Mouse (Mus musculus) megakaryocyte, embryonic 14.5 days (primary cell): ENCODE data around the gene Igfbp7. TPM values are rescaled to one million over a fixed set of nuclear protein-coding genes. Genes with fewer than 3 reads are reported as not detected.
A peak's percentile ranks its signal among the peaks of the same experiment; 100 is the strongest.

Source experiments
- H3K27me3 ChIP-seq: replicated peaks from 2 replicates; pipeline ENCODE3; 2012; ENCODE audit warnings: inconsistent platforms
- H3K36me3 ChIP-seq: replicated peaks from 2 replicates; pipeline ENCODE3; 2012; ENCODE audit warnings: low read length, inconsistent platforms, mixed read lengths
- H3K4me1 ChIP-seq: 2 replicates; pipeline ENCODE4 v1.6.1; 2012; ENCODE audit warnings: inconsistent platforms
- H3K4me3 ChIP-seq: replicated peaks from 2 replicates; pipeline ENCODE3; 2012; ENCODE audit warnings: moderate library complexity, mild to moderate bottlenecking, inconsistent platforms
- H3K9me3 ChIP-seq: 2 replicates; pipeline ENCODE4 v1.6.1; 2012; ENCODE audit warnings: inconsistent platforms
- FLI1 ChIP-seq: IDR thresholded peaks from 2 replicates; pipeline ENCODE4 v1.6.1; 2012; ENCODE audit warnings: low read length, inconsistent platforms, mixed read lengths
- GATA1 ChIP-seq: IDR thresholded peaks from 3 replicates; pipeline ENCODE4 v1.6.1; 2012; ENCODE audit warnings: mixed read lengths, low read length, inconsistent platforms, borderline replicate concordance
- polyA plus RNA-seq: library from polyadenylated mRNA; stranded (reverse); fragments of >175 nt; gene quantifications from 2 replicates; pipeline ENCODE4 v1.2.3, GENCODE M21; 2012; ENCODE audit warnings: low replicate concordance; ENCODE audit not compliant: insufficient read depth

Igfbp7 gene
- polyA plus RNA-seq, result 2.6 and 4.0 TPM in 2 replicates

GRCm38 (mm10) chr5:77407341-77408298 is at the start of gene Igfbp7:
Gene Igfbp7, minus strand, starts transcription at chr5:77408041.
- H3K9me3 ChIP-seq, result no peaks in the 10 kb centered on the region

GRCm38 (mm10) chr5:77452103-77452502 is 44.3 kb upstream of the Igfbp7 start:
- Histone ChIP-seq H3K9me3 (no peaks in the 10 kb centered on the region), H3K27me3 (peaks cover 2% of the 10 kb centered on the region), H3K4me1 (no peaks in the 10 kb centered on the region), H3K36me3 (no peaks in the 10 kb centered on the region), H3K4me3 (no peak overlapping the region)
- no peak for TF ChIP-seq FLI1
- no peak for TF ChIP-seq GATA1

More at GRCm38 (mm10) chr5:77407341-77408298, at the start of gene Igfbp7:
- peaks cover 44% of the 10 kb centered on the region for H3K27me3 ChIP-seq
- no peaks in the 10 kb centered on the region for H3K36me3 ChIP-seq
- H3K4me3 ChIP-seq, result peak within 1 kb of the TSS; percentile 92
- no peak for TF ChIP-seq GATA1
- TF ChIP-seq FLI1, result no peak
- H3K4me1 ChIP-seq, result peaks cover 14% of the 10 kb centered on the region

- no peaks in the 10 kb centered on the region for H3K4me1 ChIP-seq
- H3K4me3 ChIP-seq, result no peak overlapping the region
- H3K27me3 ChIP-seq, result peaks cover 2% of the 10 kb centered on the region
- H3K9me3 ChIP-seq, result no peaks in the 10 kb centered on the region
- TF ChIP-seq GATA1 (no peak), FLI1 (no peak)
- no peaks in the 10 kb centered on the region for H3K36me3 ChIP-seq
Measured at GRCm38 (mm10) chr5:77449531-77449930, 41.7 kb upstream of the Igfbp7 start.

GRCm38 (mm10) chr5:77445431-77445830 is 37.6 kb upstream of the Igfbp7 start:
- H3K4me1 ChIP-seq, result no peaks in the 10 kb centered on the region
- TF ChIP-seq GATA1 (no peak), FLI1 (no peak)
- no peaks in the 10 kb centered on the region for H3K36me3 ChIP-seq
- H3K9me3 ChIP-seq, result no peaks in the 10 kb centered on the region
- H3K4me3 ChIP-seq, result no peak overlapping the region
- peaks cover 3% of the 10 kb centered on the region for H3K27me3 ChIP-seq

- TF ChIP-seq FLI1 (no peak), GATA1 (no peak)
- H3K4me1 ChIP-seq, result no peaks in the 10 kb centered on the region
Measured at GRCm38 (mm10) chr5:77443889-77444573, 36.2 kb upstream of the Igfbp7 start.

GRCm38 (mm10) chr5:77442856-77443623 is 35.2 kb upstream of the Igfbp7 start:
- Histone ChIP-seq H3K4me1 (no peaks in the 10 kb centered on the region), H3K4me3 (no peak overlapping the region), H3K36me3 (no peaks in the 10 kb centered on the region), H3K9me3 (no peaks in the 10 kb centered on the region), H3K27me3 (peaks cover 3% of the 10 kb centered on the region)
- TF ChIP-seq GATA1, result no peak
- TF ChIP-seq FLI1, result no peak

More at GRCm38 (mm10) chr5:77443889-77444573, 36.2 kb upstream of the Igfbp7 start:
- Histone ChIP-seq H3K9me3 (no peaks in the 10 kb centered on the region), H3K27me3 (peaks cover 3% of the 10 kb centered on the region), H3K4me3 (no peak overlapping the region), H3K36me3 (no peaks in the 10 kb centered on the region)

- TF ChIP-seq FLI1, result no peak
- Histone ChIP-seq H3K27me3 (peaks cover 8% of the 10 kb centered on the region), H3K4me3 (no peak overlapping the region), H3K9me3 (0 out of 2 replicates have a peak, but pooled peaks cover 5% of the 10 kb centered on the region), H3K36me3 (no peaks in the 10 kb centered on the region), H3K4me1 (no peaks in the 10 kb centered on the region)
Measured at GRCm38 (mm10) chr5:77436308-77436707, 28.5 kb upstream of the Igfbp7 start.

- H3K9me3 ChIP-seq, result 0 out of 2 replicates have a peak, but pooled peaks cover 5% of the 10 kb centered on the region
- peaks cover 6% of the 10 kb centered on the region for H3K27me3 ChIP-seq
- H3K36me3 ChIP-seq, result no peaks in the 10 kb centered on the region
- H3K4me1 ChIP-seq, result no peaks in the 10 kb centered on the region
- no peak for TF ChIP-seq FLI1
- TF ChIP-seq GATA1, result no peak
- no peak overlapping the region for H3K4me3 ChIP-seq
Measured at GRCm38 (mm10) chr5:77434060-77434459, 26.2 kb upstream of the Igfbp7 start.

GRCm38 (mm10) chr5:77433561-77433960 is 25.7 kb upstream of the Igfbp7 start:
- H3K4me1 ChIP-seq, result no peaks in the 10 kb centered on the region
- no peak overlapping the region for H3K4me3 ChIP-seq
- no peaks in the 10 kb centered on the region for H3K36me3 ChIP-seq
- TF ChIP-seq GATA1, result no peak
- 0 out of 2 replicates have a peak, but pooled peaks cover 5% of the 10 kb centered on the region for H3K9me3 ChIP-seq
- H3K27me3 ChIP-seq, result peaks cover 6% of the 10 kb centered on the region
